Mouse (Mus musculus) midbrain, embryonic 13.5 days (tissue): ENCODE measurements around the gene Cog3. TPM values are rescaled to one million over a fixed set of nuclear protein-coding genes. Genes with fewer than 3 reads are reported as not detected.

Experiments
- ATAC-seq: fragments of 200-750 bp; cut with Nextera tagmentation; 2 replicates; pipeline ENCODE4 v1.8.0; 2017; ENCODE audit warnings: mild to moderate bottlenecking, moderate TSS enrichment, moderate library complexity
- H3K27ac ChIP-seq: fragments of 300-500 bp; sonication (generic); 2 replicates; pipeline ENCODE4 v1.5.1; 2015; ENCODE audit warnings: inconsistent platforms, mild to moderate bottlenecking, moderate library complexity
- H3K27me3 ChIP-seq: fragments of 300-500 bp; sonication (generic); 2 replicates; pipeline ENCODE4 v1.6.1; 2015; ENCODE audit warnings: mild to moderate bottlenecking, inconsistent platforms
- H3K36me3 ChIP-seq: fragments of 300-500 bp; sonication (generic); 2 replicates; pipeline ENCODE4 v1.6.1; 2015; ENCODE audit warnings: mild to moderate bottlenecking, inconsistent platforms
- H3K4me1 ChIP-seq: fragments of 300-500 bp; sonication (generic); replicated peaks from 2 replicates; pipeline ENCODE4 v1.6.1; 2015; ENCODE audit warnings: inconsistent platforms
- H3K4me2 ChIP-seq: fragments of 300-500 bp; sonication (generic); replicated peaks from 2 replicates; pipeline ENCODE4 v1.6.1; 2015; ENCODE audit warnings: moderate library complexity, mild to moderate bottlenecking, inconsistent platforms
- H3K4me3 ChIP-seq: fragments of 300-500 bp; sonication (generic); replicated peaks from 2 replicates; pipeline ENCODE4 v1.5.1; 2015; ENCODE audit warnings: mild to moderate bottlenecking, inconsistent platforms
- H3K9ac ChIP-seq: fragments of 300-500 bp; sonication (generic); replicated peaks from 2 replicates; pipeline ENCODE4 v1.6.1; 2015; ENCODE audit warnings: mild to moderate bottlenecking, inconsistent platforms
- H3K9me3 ChIP-seq: fragments of 300-500 bp; sonication (generic); 2 replicates; pipeline ENCODE4 v1.6.1; 2016; ENCODE audit warnings: mild to moderate bottlenecking, inconsistent platforms
- WGBS: fragments of 180-500 bp; shearing (Covaris S2); methylation state at CpG from one replicate; pipeline ENCODE4 v1.1.7; 2015; 5-methylcytosine and 5-hydroxymethylcytosine counted together
- polyA plus RNA-seq: library from polyadenylated mRNA; unstranded; fragments of >200 nt; fragmentation: Nextera tagmentation; extraction: Ambion mirVana; gene quantifications from 2 replicates; pipeline ENCODE4 v1.2.1, GENCODE M21; 2015

The Cog3 gene
- polyA plus RNA-seq, 1 experiment from 2014 or later, result 20.5 TPM

DNA sequence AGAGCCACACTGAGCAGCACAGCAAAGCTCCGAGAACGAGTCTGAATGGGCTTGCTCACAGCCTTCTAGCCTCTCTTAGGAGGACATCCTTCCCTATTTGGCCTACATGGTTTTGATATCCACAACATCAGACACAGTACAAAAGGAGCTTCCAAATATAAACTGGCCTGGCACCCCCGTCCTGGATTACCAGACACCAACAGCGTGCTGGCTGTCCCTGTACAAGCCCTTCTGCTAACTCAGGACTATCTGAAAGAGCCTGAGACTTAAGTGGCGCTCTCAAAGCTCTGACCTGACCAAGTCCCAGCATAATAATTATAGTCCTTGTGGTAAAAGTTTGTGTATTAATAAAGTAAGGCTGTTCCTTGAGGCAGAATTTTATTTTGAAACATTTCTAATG, 34.2 kb downstream of the Cog3 start:
- Histone ChIP-seq H3K36me3 (peaks cover 77% of the 10 kb centered on the region), H3K27me3 (no peaks in the 10 kb centered on the region), H3K9ac (no peak overlapping the region), H3K27ac (no peak overlapping the region), H3K4me2 (no peak overlapping the region), H3K4me1 (no peaks in the 10 kb centered on the region), H3K9me3 (no peaks in the 10 kb centered on the region), H3K4me3 (no peak overlapping the region)
- no peak for ATAC-seq
- 94% methylated on average over 5 of the region's 5 CpGs for WGBS

DNA sequence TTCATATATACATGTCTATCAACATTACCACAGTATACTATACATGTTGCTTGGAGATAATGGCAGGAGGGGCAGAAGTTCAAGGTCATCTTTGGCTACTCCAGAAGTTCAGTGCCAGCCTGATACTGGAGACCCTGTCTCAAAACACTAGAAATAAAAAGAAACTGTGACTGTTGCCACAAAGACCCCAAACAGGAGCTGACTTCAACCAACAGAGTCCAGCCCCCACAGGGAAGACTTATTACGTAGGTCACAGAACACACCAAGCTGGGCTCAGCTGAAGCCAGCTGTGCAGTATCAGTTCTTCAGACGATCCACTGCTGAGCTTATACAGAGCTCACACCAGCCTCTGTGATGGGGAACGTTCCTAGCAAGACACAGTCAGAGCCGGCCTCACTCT, 37.9 kb downstream of the Cog3 start:
- H3K27ac ChIP-seq, result no peak overlapping the region
- no peak overlapping the region for H3K4me2 ChIP-seq
- H3K9me3 ChIP-seq, result no peaks in the 10 kb centered on the region
- H3K36me3 ChIP-seq, result peaks cover 82% of the 10 kb centered on the region
- 90% methylated on average over 4 of the region's 4 CpGs for WGBS
- H3K9ac ChIP-seq, result no peak overlapping the region
- ATAC-seq, result no peak
- H3K4me1 ChIP-seq, result no peaks in the 10 kb centered on the region
- H3K27me3 ChIP-seq, result no peaks in the 10 kb centered on the region
- no peak overlapping the region for H3K4me3 ChIP-seq

DNA sequence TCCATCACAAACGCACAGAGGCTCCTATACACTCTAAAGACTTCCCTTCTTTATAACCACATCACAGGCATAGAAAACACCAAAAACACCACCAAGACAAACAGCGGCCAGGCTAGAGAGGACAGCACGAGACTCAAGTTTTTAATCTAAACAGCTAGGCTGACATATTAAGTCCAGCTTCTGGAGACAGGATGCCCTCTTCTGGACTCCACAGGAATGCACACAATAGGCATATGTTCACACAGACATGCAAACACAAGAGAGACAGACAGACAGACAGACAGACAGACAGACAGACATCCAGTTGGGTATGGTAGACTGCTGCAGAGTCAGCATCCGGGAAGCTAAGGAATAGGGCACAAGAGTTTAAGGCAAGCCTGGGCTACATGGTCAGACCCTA, 40.7 kb downstream of the Cog3 start:
- no peaks in the 10 kb centered on the region for H3K9me3 ChIP-seq
- H3K27ac ChIP-seq, result no peak overlapping the region
- H3K4me3 ChIP-seq, result no peak overlapping the region
- H3K9ac ChIP-seq, result no peak overlapping the region
- 87% methylated on average over 4 of the region's 4 CpGs for WGBS
- no peaks in the 10 kb centered on the region for H3K27me3 ChIP-seq
- H3K4me1 ChIP-seq, result no peaks in the 10 kb centered on the region
- no peak overlapping the region for H3K4me2 ChIP-seq
- H3K36me3 ChIP-seq, result peaks cover 80% of the 10 kb centered on the region
- ATAC-seq, result no peak

DNA sequence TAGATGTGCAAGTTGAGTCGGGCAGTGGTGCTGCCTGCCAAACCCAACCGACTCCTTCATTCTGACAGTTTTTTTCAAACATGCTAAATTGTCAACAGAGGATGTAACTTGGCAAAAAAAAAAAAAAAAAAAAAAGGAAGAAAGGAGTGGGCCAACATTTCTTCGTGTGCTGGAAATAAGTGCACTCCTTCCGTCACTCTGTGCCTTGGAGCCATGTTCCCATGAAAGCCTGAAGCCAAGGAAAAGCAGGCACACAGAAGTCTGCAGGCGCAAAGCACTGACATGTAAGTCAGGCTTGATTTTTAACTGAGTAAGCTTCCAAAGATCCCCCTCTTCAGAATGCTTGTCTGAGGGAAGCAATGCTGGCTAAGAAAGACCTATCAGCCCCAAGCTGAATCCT, 41.6 kb downstream of the Cog3 start:
- Histone ChIP-seq H3K4me1 (no peaks in the 10 kb centered on the region), H3K36me3 (peaks cover 75% of the 10 kb centered on the region), H3K4me3 (no peak overlapping the region), H3K27ac (no peak overlapping the region), H3K4me2 (no peak overlapping the region), H3K27me3 (no peaks in the 10 kb centered on the region), H3K9me3 (no peaks in the 10 kb centered on the region), H3K9ac (no peak overlapping the region)
- no peak for ATAC-seq
- 91% methylated on average over 5 of the region's 5 CpGs for WGBS

DNA sequence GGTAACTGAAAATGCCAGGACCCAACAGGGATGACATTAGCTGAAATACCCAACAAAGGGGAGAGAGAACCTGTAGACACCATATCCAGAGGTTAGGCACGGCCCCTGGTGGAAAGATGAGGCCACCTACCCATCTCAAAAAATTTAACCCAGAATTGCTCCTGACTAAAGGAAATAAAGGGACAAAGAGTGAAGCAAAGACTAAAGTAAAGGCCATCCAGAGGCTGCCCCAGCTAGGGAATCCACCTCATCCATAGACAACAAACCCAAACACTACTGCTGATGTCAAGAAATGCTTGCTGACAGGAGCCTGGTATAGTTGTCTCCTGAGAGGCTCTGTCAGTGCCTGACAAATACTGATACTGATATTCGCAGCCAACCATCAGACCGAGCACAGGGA, 42.6 kb downstream of the Cog3 start:
- H3K9ac ChIP-seq, result no peak overlapping the region
- no peak for ATAC-seq
- no peak overlapping the region for H3K27ac ChIP-seq
- no peak overlapping the region for H3K4me3 ChIP-seq
- 95% methylated on average over 3 of the region's 3 CpGs for WGBS
- H3K9me3 ChIP-seq, result no peaks in the 10 kb centered on the region
- no peaks in the 10 kb centered on the region for H3K4me1 ChIP-seq
- no peaks in the 10 kb centered on the region for H3K27me3 ChIP-seq
- peaks cover 77% of the 10 kb centered on the region for H3K36me3 ChIP-seq
- no peak overlapping the region for H3K4me2 ChIP-seq

DNA sequence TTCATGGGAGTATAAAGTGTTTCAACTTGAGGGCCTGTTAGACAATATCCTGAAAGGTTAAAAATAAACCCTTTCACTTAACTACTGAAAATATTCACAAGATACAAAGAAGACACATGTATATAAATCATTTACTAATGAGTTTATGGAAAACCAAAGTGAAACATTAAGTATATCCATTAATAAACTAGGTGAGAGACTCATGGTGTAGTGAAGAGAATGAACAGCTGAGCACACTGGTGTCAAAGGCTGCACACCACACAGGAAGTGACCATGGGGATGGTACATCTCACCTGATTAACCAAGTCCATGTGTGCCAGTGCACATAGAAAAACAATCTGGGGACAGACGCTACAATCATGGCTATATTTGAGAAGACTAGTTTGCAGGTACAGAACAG, 45.3 kb downstream of the Cog3 start:
- Histone ChIP-seq H3K36me3 (peaks cover 78% of the 10 kb centered on the region), H3K4me1 (no peaks in the 10 kb centered on the region), H3K27ac (no peak overlapping the region), H3K27me3 (no peaks in the 10 kb centered on the region), H3K4me3 (no peak overlapping the region), H3K9ac (no peak overlapping the region), H3K9me3 (no peaks in the 10 kb centered on the region), H3K4me2 (no peak overlapping the region)
- no peak for ATAC-seq
- WGBS, result 93% methylated on average over 1 of the region's 1 CpGs

DNA sequence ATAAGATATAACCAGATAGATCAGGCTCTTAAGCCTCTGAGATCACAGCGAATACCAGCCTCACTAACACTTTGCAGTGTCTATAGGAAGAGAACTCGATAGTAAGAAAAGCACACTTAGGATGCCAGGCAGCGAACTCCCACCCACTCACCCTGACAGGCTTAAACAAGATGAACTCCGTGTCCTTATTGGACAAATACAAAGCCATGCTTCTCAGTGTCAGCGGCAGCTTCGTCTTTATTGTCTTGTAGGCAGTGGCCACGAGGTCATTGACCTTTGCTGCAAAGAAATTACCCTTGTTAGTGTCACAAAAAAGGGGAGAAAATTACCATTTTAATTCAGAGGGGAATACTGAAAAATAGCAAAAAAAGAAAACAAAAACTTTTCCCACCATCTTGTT, 46.5 kb downstream of the Cog3 start:
- H3K27ac ChIP-seq, result no peak overlapping the region

DNA sequence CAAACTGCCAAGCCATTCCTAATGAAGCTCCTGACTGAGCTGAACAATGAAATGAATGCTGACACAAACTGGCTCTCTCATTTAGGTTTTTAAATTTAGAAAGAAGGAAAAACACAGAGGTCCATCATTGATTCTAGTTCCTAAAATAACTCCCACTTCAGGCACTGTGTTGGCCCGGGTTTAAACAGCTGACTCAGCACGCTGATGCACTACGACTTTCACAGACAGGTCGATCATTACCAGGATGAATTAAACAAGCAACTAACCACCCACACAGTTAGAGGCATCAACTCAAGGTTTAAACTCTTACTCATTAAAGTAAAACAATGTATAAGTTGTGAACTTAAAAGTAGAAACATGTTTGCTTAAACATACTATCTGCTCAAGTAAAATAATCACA, 47.7 kb downstream of the Cog3 start:
- Histone ChIP-seq H3K4me3 (no peak overlapping the region), H3K36me3 (peaks cover 77% of the 10 kb centered on the region), H3K4me1 (no peaks in the 10 kb centered on the region), H3K9me3 (no peaks in the 10 kb centered on the region), H3K27me3 (no peaks in the 10 kb centered on the region), H3K27ac (no peak overlapping the region), H3K4me2 (no peak overlapping the region), H3K9ac (no peak overlapping the region)
- WGBS, result 91% methylated on average over 4 of the region's 4 CpGs
- no peak for ATAC-seq

More for the DNA sequence above, 46.5 kb downstream of the Cog3 start:
- Histone ChIP-seq H3K27me3 (no peaks in the 10 kb centered on the region), H3K9ac (no peak overlapping the region), H3K4me1 (no peaks in the 10 kb centered on the region), H3K4me2 (no peak overlapping the region), H3K4me3 (no peak overlapping the region), H3K36me3 (peaks cover 84% of the 10 kb centered on the region), H3K9me3 (no peaks in the 10 kb centered on the region)
- 28% methylated on average over 7 of the region's 7 CpGs for WGBS
- no peak for ATAC-seq

DNA sequence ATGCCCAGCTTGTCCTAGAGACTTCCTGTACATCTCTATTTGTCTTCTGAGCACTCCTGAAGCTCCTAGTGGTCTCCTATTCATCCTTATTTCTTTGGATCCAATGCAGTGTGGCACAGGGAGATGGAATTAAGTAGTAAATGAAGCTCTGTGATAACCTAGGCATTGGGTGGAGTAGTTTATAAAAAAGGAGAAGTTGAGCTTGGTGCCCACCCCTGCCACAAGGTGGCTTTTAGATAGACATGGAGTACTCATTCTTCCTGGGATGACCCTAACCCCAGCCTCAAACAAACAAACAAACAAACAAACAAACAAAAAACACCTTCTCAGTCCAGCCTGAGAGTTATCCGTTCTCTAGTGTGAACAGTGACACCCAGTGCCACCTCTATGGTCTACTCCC, 56.4 kb downstream of the Cog3 start:
- no peaks in the 10 kb centered on the region for H3K27me3 ChIP-seq
- H3K9me3 ChIP-seq, result no peaks in the 10 kb centered on the region
- 90% methylated on average over 1 of the region's 1 CpGs for WGBS

DNA sequence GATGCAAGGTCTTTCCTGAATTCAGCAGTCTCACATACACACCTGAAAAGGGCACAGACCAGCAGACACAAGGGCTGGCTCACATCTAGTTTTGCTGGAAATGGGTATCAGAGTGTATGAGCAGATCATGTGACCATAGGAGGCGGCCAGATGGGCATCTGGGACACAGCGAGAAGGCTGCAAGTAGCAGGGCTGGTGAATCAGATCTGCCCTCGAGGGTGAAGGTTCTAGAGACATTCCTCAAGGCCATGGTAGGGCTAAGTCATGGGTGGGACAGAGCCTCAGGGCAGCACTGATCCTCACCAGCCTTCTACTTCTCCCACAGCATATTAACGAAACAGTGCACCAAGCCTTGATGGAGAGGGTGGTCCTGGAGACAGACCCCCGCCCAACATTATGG, 58.2 kb downstream of the Cog3 start:
- no peak for ATAC-seq
- no peak overlapping the region for H3K4me2 ChIP-seq
- peaks cover 2% of the 10 kb centered on the region; the same call in 1 of the 2 replicates for H3K36me3 ChIP-seq
- H3K27me3 ChIP-seq, result no peaks in the 10 kb centered on the region
- no peaks in the 10 kb centered on the region for H3K4me1 ChIP-seq
- H3K27ac ChIP-seq, result no peak overlapping the region
- WGBS, result 87% methylated on average over 5 of the region's 5 CpGs
- no peaks in the 10 kb centered on the region for H3K9me3 ChIP-seq
- no peak overlapping the region for H3K4me3 ChIP-seq
- no peak overlapping the region for H3K9ac ChIP-seq

More for the DNA sequence above, 56.4 kb downstream of the Cog3 start:
- no peak for ATAC-seq
- peaks cover 12% of the 10 kb centered on the region for H3K36me3 ChIP-seq
- H3K4me1 ChIP-seq, result no peaks in the 10 kb centered on the region
- no peak overlapping the region for H3K27ac ChIP-seq
- H3K4me2 ChIP-seq, result no peak overlapping the region
- no peak overlapping the region for H3K9ac ChIP-seq
- no peak overlapping the region for H3K4me3 ChIP-seq

DNA sequence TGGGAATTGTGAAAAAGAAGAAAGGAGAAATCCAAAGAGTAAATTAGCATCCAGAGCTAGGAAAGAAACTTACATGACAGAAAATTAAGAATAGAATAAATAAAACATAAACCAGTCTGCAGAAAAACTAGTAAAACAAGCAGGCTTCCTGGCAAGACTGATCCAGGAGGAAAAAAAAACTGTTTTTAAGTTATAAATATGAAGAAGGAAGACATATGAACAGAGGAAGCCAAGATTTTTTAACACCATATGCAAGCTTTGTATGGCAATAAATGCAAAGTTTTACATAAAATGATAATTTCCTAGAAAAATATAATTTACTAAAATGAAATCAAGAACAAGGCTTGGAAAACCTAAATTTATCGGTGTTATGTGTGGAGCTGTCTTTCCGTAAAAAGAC, 63.9 kb downstream of the Cog3 start:
- ATAC-seq, result no peak
- Histone ChIP-seq H3K9me3 (no peaks in the 10 kb centered on the region), H3K4me1 (no peaks in the 10 kb centered on the region), H3K9ac (no peak overlapping the region), H3K4me2 (no peak overlapping the region), H3K27me3 (no peaks in the 10 kb centered on the region), H3K4me3 (no peak overlapping the region), H3K27ac (no peak overlapping the region), H3K36me3 (no peaks in the 10 kb centered on the region)
- WGBS, result 90% methylated on average over 2 of the region's 2 CpGs

DNA sequence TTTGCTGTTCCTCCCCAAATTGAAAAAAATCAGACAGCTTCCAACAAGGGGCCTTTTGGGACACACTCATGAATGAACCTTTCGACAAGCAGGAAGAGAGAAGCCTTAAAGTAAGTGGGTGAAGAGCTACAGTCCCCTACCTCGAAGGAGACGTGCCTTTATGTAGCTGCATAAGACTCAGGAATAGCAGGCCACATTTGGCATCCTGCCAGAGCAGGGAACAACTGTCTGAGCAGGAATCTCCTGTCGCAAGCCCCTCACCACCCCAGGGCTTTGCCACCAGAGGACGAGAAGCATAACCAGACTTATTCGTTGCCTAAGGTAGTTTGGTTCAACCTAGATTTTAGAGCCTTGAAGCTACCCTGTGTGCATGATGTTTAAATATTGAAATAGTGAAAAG, 78.0 kb downstream of the Cog3 start:
- no peak overlapping the region for H3K4me3 ChIP-seq
- H3K4me2 ChIP-seq, result no peak overlapping the region
- no peak for ATAC-seq
- WGBS, result 55% methylated on average over 6 of the region's 6 CpGs
- H3K9ac ChIP-seq, result no peak overlapping the region
- H3K36me3 ChIP-seq, result no peaks in the 10 kb centered on the region
- no peaks in the 10 kb centered on the region for H3K4me1 ChIP-seq
- H3K27ac ChIP-seq, result no peak overlapping the region
- H3K9me3 ChIP-seq, result no peaks in the 10 kb centered on the region
- no peaks in the 10 kb centered on the region for H3K27me3 ChIP-seq

DNA sequence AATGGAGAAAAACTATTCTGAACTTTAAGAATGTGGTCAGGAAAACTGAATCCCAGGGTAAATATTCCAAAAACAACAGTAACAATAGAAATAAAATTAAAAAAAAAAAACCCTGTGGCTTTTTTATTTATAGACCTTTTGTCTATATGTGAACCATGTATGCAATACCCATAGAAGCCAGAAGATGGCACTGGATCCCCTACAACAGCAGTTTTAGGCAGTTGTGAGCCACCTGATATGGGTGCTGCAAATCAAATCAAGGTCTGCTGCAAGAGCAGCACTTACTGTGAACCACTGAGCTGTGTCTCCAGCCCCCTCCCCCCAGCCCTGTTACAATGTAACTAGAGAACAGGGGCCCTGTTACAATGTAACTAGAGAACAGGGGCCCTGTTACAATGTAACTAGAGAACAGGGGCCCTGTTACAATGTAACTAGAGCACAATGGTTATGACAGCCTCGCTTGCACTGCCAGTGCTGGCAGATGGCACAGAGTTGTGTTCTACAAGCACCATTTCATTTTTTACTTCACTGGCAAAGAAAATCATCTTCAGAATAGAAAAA, 85.2 kb downstream of the Cog3 start:
- no peak overlapping the region for H3K4me3 ChIP-seq
- WGBS, result 86% methylated on average over 1 of the region's 1 CpGs
- no peak for ATAC-seq
- H3K4me1 ChIP-seq, result no peaks in the 10 kb centered on the region
- no peak overlapping the region for H3K27ac ChIP-seq
- H3K9me3 ChIP-seq, result no peaks in the 10 kb centered on the region
- no peaks in the 10 kb centered on the region for H3K27me3 ChIP-seq
- no peak overlapping the region for H3K9ac ChIP-seq
- no peaks in the 10 kb centered on the region for H3K36me3 ChIP-seq
- no peak overlapping the region for H3K4me2 ChIP-seq
